23 mouse cellular contexts compared by ENCODE assay signal in genomic region chr16:96514466-96514865, GRCm38 (mm10). TPM values are rescaled to one million over a fixed set of nuclear protein-coding genes. Genes with fewer than 3 reads are reported as not detected.
DNase-seq lines count a peak whose midpoint lies in the region; ATAC-seq and TF ChIP-seq lines count a peak whose summit lies in the region.
"Had no signal": no experiment of that assay in that cellular context is flagged by ENCODE, and none has a peak within 500 bp of the region (broad histone marks: within the 10 kb centered on the region; RNA-seq: fewer than 3 reads in every experiment).

No protein-coding gene starts in this region.

- no peak overlapping the region for H3K4me3 ChIP-seq in gastrocnemius, adult 2 months
- no peak overlapping the region for H3K4me3 ChIP-seq in heart, postnatal 0 days (ENCODE audit: low read depth, low read length)
- H3K4me3 ChIP-seq: embryonic facial prominence, embryonic 15.5 days; erythroblast, embryonic 14.5 days; forebrain, embryonic 10.5 days; hindbrain, embryonic 10.5 days; intestine, embryonic 15.5 days had no signal

- ATAC-seq in heart, postnatal 0 days (ENCODE audit: insufficient read depth, low read depth): peak; percentile 24; the same call in 1 of the 2 replicates
- ATAC-seq: activated CD4-positive, CD25-positive, alpha-beta regulatory T cell, adult 4 months; forebrain, embryonic 14.5 days; intestine, embryonic 15.5 days; Patski had no signal

- no peaks in the 10 kb centered on the region for H3K27me3 ChIP-seq in heart, postnatal 0 days (ENCODE audit: control insufficient read depth, insufficient read depth, low read length)
- H3K27me3 ChIP-seq: CH12.LX; embryonic facial prominence, embryonic 15.5 days; intestine, embryonic 15.5 days had no signal

- H3K9ac ChIP-seq in heart, postnatal 0 days (replicated peaks; ENCODE audit: low read depth, low read length): no peak overlapping the region
- H3K9ac ChIP-seq: embryonic facial prominence, embryonic 15.5 days; intestine, embryonic 15.5 days had no signal

- H3K4me2 ChIP-seq in heart, postnatal 0 days (ENCODE audit: low read depth, low read length): no peak overlapping the region
- H3K4me2 ChIP-seq: embryonic facial prominence, embryonic 15.5 days; heart, embryonic 11.5 days; intestine, embryonic 15.5 days had no signal

- 63% methylated on average over 3 of the region's 3 CpGs for WGBS in heart, postnatal 0 days

- no peaks in the 10 kb centered on the region for H3K36me3 ChIP-seq in heart, postnatal 0 days (replicated peaks; ENCODE audit: control insufficient read depth, insufficient read depth, low read length)
- H3K36me3 ChIP-seq: embryonic facial prominence, embryonic 15.5 days; forebrain, embryonic 10.5 days; hindbrain, embryonic 10.5 days; intestine, embryonic 15.5 days had no signal

- intact Hi-C loops in gastrocnemius, adult 2 months (cut with DNase I): no loop called here
- intact Hi-C loops in heart, postnatal 25 days (cut with DNase I): no loop called here
- intact Hi-C loops in left cerebral cortex, postnatal 4 days (cut with DNase I): no loop called here

- H3K27ac ChIP-seq in gastrocnemius, adult 2 months: no peak overlapping the region
- no peak overlapping the region for H3K27ac ChIP-seq in heart, postnatal 0 days (ENCODE audit: low read depth)
- H3K27ac ChIP-seq: embryonic facial prominence, embryonic 15.5 days; forebrain, embryonic 10.5 days; hindbrain, embryonic 10.5 days; intestine, embryonic 15.5 days had no signal

- H3K9me3 ChIP-seq in heart, postnatal 0 days (replicated peaks; ENCODE audit: control insufficient read depth, low read length): no peaks in the 10 kb centered on the region
- H3K9me3 ChIP-seq: embryonic facial prominence, embryonic 15.5 days; forebrain, embryonic 10.5 days; hindbrain, embryonic 10.5 days; intestine, embryonic 15.5 days had no signal

- no peak for TF ChIP-seq CTCF in gastrocnemius, adult 2 months (IDR thresholded peaks at IDR 0.05)
- TF ChIP-seq CTCF in heart, postnatal 0 days (IDR thresholded peaks at IDR 0.05; ENCODE audit: low read depth): no peak

- TF ChIP-seq EP300 in heart, postnatal 0 days (IDR thresholded peaks at IDR 0.05; ENCODE audit: low read depth): no peak

- DNase-seq in gastrocnemius, adult 2 months: peak; percentile 46
- DNase-seq in gastrocnemius, adult 8-10 months (ENCODE audit: low spot score in 2 of 2): no peak
- no peak for DNase-seq in heart, postnatal 0 days (ENCODE audit: low spot score)
- DNase-seq in heart, postnatal 25 days (ENCODE audit: low spot score): no peak
- DNase-seq in left cerebral cortex, postnatal 4 days: peak; percentile 27
- no peak for DNase-seq in left cerebral cortex, adult 18-20 months (ENCODE audit: low spot score in 2 of 2)
- DNase-seq in thymus, postnatal 14 days: no peak
- DNase-seq: adrenal gland, postnatal 14 days; cerebellum, adult 2 months; embryo, embryonic 11 days; kidney, adult 18-20 months had no signal

- H3K4me1 ChIP-seq in heart, postnatal 0 days (ENCODE audit: control insufficient read depth, insufficient read depth): no peaks in the 10 kb centered on the region
- H3K4me1 ChIP-seq: embryonic facial prominence, embryonic 15.5 days; intestine, embryonic 15.5 days had no signal

RNA-seq across cellular contexts. Expression of gene Pcp4, which starts 47.1 kb away (rescaled TPM):
- not detected for total RNA-seq in gastrocnemius, adult 2 months (2021)
- total RNA-seq in gastrocnemius, adult 8-10 months (2022): not detected
- total RNA-seq in heart, postnatal 0 days (2014; rRNA removed; ENCODE audit: low replicate concordance): 6.0 TPM in 1 of 2 replicates, not detected in the other
- polyA plus RNA-seq in heart, postnatal 0 days (2015; fragmentation: Nextera tagmentation; extraction: Ambion mirVana): 0.51 TPM in 1 of 2 replicates, not detected in the other
- total RNA-seq in heart, postnatal 25 days (2021): 1 to 10 TPM; 2.0 to 2.8 TPM
- 100 to 1,000 TPM; 151 to 164 TPM for total RNA-seq in left cerebral cortex, postnatal 4 days (2021)
- total RNA-seq in left cerebral cortex, adult 18-20 months (2021): 100 to 1,000 TPM; 432 to 480 TPM
- total RNA-seq: common myeloid progenitor, adult 5-6 weeks; granulocyte monocyte progenitor cell, adult 5-6 weeks had no signal
- polyA plus RNA-seq: erythroblast, embryonic 14.5 days had no signal

Comparison
In these comparisons a context has a peak if more than half of its experiments do, and no peak if none do; other contexts are left out.
1. DNase-seq: peak in gastrocnemius, adult 2 months (single experiment) and left cerebral cortex, postnatal 4 days (single experiment); none in gastrocnemius, adult 8-10 months (0 of 2), heart, postnatal 0 days (single experiment), heart, postnatal 25 days (single experiment), left cerebral cortex, adult 18-20 months (0 of 2) and thymus, postnatal 14 days (single experiment).
2. RNA of gene Pcp4, which starts 47.1 kb away (total RNA-seq): 432 to 480 TPM in left cerebral cortex, adult 18-20 months and 151 to 164 TPM in left cerebral cortex, postnatal 4 days; 6.0 TPM in heart, postnatal 0 days, 2.0 to 2.8 TPM in heart, postnatal 25 days, not detected in gastrocnemius, adult 8-10 months and not detected in gastrocnemius, adult 2 months; every median in the first group is over 10 times any median in the second.